Mouse (Mus musculus) liver, embryonic 14.5 days (tissue): ENCODE measurements at regions not wholly inside any gene's neighbourhood (a gene's known extent, or its start where the extent isn't known, plus 50 kb on each side); places are given as distances from the start of the nearest gene placed in this dataset.

ENCODE experiments used
- CTCF ChIP-seq: IDR thresholded peaks from 2 replicates; pipeline ENCODE4 v1.5.1; 2016; ENCODE audit warnings: antibody characterized with exemption, low read depth, control low read depth
- EP300 ChIP-seq: IDR thresholded peaks from 2 replicates; pipeline ENCODE4 v1.6.1; 2016; ENCODE audit warnings: antibody characterized with exemption, low read depth

DNA sequence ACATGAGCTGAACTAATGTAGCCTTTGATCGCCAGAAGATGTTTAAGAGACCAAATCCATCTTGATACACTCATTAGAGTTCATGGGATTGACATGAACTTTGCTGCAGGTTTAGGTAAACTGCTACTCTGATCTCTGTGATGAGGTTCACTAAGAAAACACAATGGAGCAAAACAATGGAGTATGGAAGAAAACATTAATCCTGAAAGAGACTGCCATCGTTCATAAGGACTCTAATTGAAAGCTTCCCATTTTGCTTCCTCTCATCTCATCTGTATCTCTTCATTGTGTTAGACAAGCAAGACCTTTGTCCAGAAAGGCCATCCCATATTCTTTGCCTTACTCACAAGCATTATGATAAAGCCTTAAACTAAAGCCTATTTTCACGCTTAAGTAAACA lies 110.0 kb upstream of the Gm21293 start:
- TF ChIP-seq CTCF = no peak
- TF ChIP-seq EP300 = no peak
